Mouse (Mus musculus): Measurements from ENCODE around the gene Armc3. TPM values are rescaled to one million over a fixed set of nuclear protein-coding genes. Genes with fewer than 3 reads are reported as not detected.

Gene Armc3
- polyA plus RNA-seq, 1 experiment from 2014 or later = 0.95 TPM

GRCm38 (mm10) chr2:19319284-19319683, 120.2 kb downstream of the Armc3 start:
- peaks cover 13% of the 10 kb centered on the region; the same call in 1 of the 2 replicates for H3K9me3 ChIP-seq (replicated peaks)
- H3K4me1 ChIP-seq = no peaks in the 10 kb centered on the region
- H3K4me2 ChIP-seq = no peak overlapping the region
- H3K4me3 ChIP-seq (replicated peaks) = no peak overlapping the region
- no peak overlapping the region for H3K9ac ChIP-seq (replicated peaks)
- H3K27ac ChIP-seq (replicated peaks) = no peak overlapping the region
- WGBS = 80% methylated on average over 3 of the region's 3 CpGs
- no peak for ATAC-seq (ENCODE audit: low FRiP score)
- no peaks in the 10 kb centered on the region for H3K27me3 ChIP-seq (replicated peaks)
- H3K36me3 ChIP-seq = no peaks in the 10 kb centered on the region

GRCm38 (mm10) chr2:19322448-19322847, 123.3 kb downstream of the Armc3 start:
- Histone ChIP-seq H3K27me3 (replicated peaks) (no peaks in the 10 kb centered on the region), H3K36me3 (no peaks in the 10 kb centered on the region), H3K9me3 (replicated peaks) (no peaks in the 10 kb centered on the region), H3K4me2 (no peak overlapping the region), H3K27ac (replicated peaks) (no peak overlapping the region), H3K9ac (replicated peaks) (no peak overlapping the region), H3K4me3 (replicated peaks) (no peak overlapping the region), H3K4me1 (no peaks in the 10 kb centered on the region)
- WGBS = 75% methylated on average over 9 of the region's 9 CpGs
- no peak for ATAC-seq (ENCODE audit: low FRiP score)

- WGBS = 91% methylated on average over 1 of the region's 1 CpGs
- ATAC-seq (ENCODE audit: low FRiP score) = no peak
- no peaks in the 10 kb centered on the region for H3K36me3 ChIP-seq
These were observed 127.3 kb downstream of the Armc3 start for GRCm38 (mm10) chr2:19326376-19326775.

GRCm38 (mm10) chr2:19327811-19328210, 128.7 kb downstream of the Armc3 start:
- Histone ChIP-seq H3K27ac (replicated peaks) (no peak overlapping the region), H3K36me3 (no peaks in the 10 kb centered on the region), H3K4me1 (no peaks in the 10 kb centered on the region), H3K4me3 (replicated peaks) (no peak overlapping the region), H3K9ac (replicated peaks) (no peak overlapping the region), H3K27me3 (replicated peaks) (no peaks in the 10 kb centered on the region), H3K4me2 (no peak overlapping the region), H3K9me3 (replicated peaks) (no peaks in the 10 kb centered on the region)
- no peak for ATAC-seq (ENCODE audit: low FRiP score)
- 79% methylated on average over 4 of the region's 4 CpGs for WGBS

More at GRCm38 (mm10) chr2:19326376-19326775, 127.3 kb downstream of the Armc3 start:
- Histone ChIP-seq H3K27me3 (replicated peaks) (no peaks in the 10 kb centered on the region), H3K27ac (replicated peaks) (no peak overlapping the region), H3K4me1 (no peaks in the 10 kb centered on the region), H3K4me3 (replicated peaks) (no peak overlapping the region), H3K4me2 (no peak overlapping the region), H3K9me3 (replicated peaks) (no peaks in the 10 kb centered on the region), H3K9ac (replicated peaks) (no peak overlapping the region)

GRCm38 (mm10) chr2:19343901-19344635, 145.0 kb downstream of the Armc3 start:
- Histone ChIP-seq H3K9ac (replicated peaks) (no peak overlapping the region), H3K4me2 (peak overlapping the region; percentile 47), H3K9me3 (replicated peaks) (no peaks in the 10 kb centered on the region), H3K4me1 (no peaks in the 10 kb centered on the region), H3K27me3 (replicated peaks) (no peaks in the 10 kb centered on the region), H3K4me3 (replicated peaks) (peak overlapping the region; percentile 28; the same call in 1 of the 2 replicates), H3K36me3 (no peaks in the 10 kb centered on the region), H3K27ac (replicated peaks) (no peak overlapping the region)
- ATAC-seq (ENCODE audit: low FRiP score) = peak; percentile 43; the same call in 1 of the 2 replicates
- WGBS = 44% methylated on average over 10 of the region's 10 CpGs

GRCm38 (mm10) chr2:19344636-19345413, 145.7 kb downstream of the Armc3 start:
- no peaks in the 10 kb centered on the region for H3K9me3 ChIP-seq (replicated peaks)
- 0 out of 2 replicates have a peak overlapping the region, but pooled peaks have one; percentile 28 for H3K9ac ChIP-seq (replicated peaks)
- no peaks in the 10 kb centered on the region for H3K36me3 ChIP-seq
- peak overlapping the region; percentile 47 for H3K4me2 ChIP-seq
- H3K27me3 ChIP-seq (replicated peaks) = no peaks in the 10 kb centered on the region
- ATAC-seq (ENCODE audit: low FRiP score) = peak; percentile 93
- WGBS = 29% methylated on average over 20 of the region's 20 CpGs
- H3K4me3 ChIP-seq (replicated peaks) = peak overlapping the region; percentile 28
- H3K4me1 ChIP-seq = no peaks in the 10 kb centered on the region
- no peak overlapping the region for H3K27ac ChIP-seq (replicated peaks)

GRCm38 (mm10) chr2:19345414-19345964, 146.4 kb downstream of the Armc3 start:
- ATAC-seq (ENCODE audit: low FRiP score) = peak; percentile 67
- H3K4me3 ChIP-seq (replicated peaks) = no peak overlapping the region

GRCm38 (mm10) chr2:19348454-19348853, 149.4 kb downstream of the Armc3 start:
- WGBS = 93% methylated on average over 3 of the region's 3 CpGs
- H3K4me3 ChIP-seq (replicated peaks) = no peak overlapping the region
- H3K9me3 ChIP-seq (replicated peaks) = no peaks in the 10 kb centered on the region
- no peaks in the 10 kb centered on the region for H3K27me3 ChIP-seq (replicated peaks)
- H3K27ac ChIP-seq (replicated peaks) = no peak overlapping the region
- no peak overlapping the region for H3K9ac ChIP-seq (replicated peaks)
- no peaks in the 10 kb centered on the region for H3K36me3 ChIP-seq
- H3K4me2 ChIP-seq = no peak overlapping the region
- H3K4me1 ChIP-seq = no peaks in the 10 kb centered on the region
- ATAC-seq (ENCODE audit: low FRiP score) = no peak

More at GRCm38 (mm10) chr2:19345414-19345964, 146.4 kb downstream of the Armc3 start:
- Histone ChIP-seq H3K9ac (replicated peaks) (no peak overlapping the region), H3K27ac (replicated peaks) (no peak overlapping the region), H3K27me3 (replicated peaks) (no peaks in the 10 kb centered on the region), H3K4me2 (peak overlapping the region; percentile 47), H3K4me1 (no peaks in the 10 kb centered on the region), H3K9me3 (replicated peaks) (no peaks in the 10 kb centered on the region), H3K36me3 (no peaks in the 10 kb centered on the region)
- 83% methylated on average over 5 of the region's 5 CpGs for WGBS

- H3K9me3 ChIP-seq (replicated peaks) = no peaks in the 10 kb centered on the region
- H3K27ac ChIP-seq (replicated peaks) = no peak overlapping the region
- 93% methylated on average over 5 of the region's 5 CpGs for WGBS
- ATAC-seq (ENCODE audit: low FRiP score) = no peak
- H3K4me2 ChIP-seq = no peak overlapping the region
- H3K4me1 ChIP-seq = no peaks in the 10 kb centered on the region
- no peaks in the 10 kb centered on the region for H3K36me3 ChIP-seq
- H3K27me3 ChIP-seq (replicated peaks) = no peaks in the 10 kb centered on the region
- H3K9ac ChIP-seq (replicated peaks) = no peak overlapping the region
- no peak overlapping the region for H3K4me3 ChIP-seq (replicated peaks)
These were observed 151.1 kb downstream of the Armc3 start for GRCm38 (mm10) chr2:19350167-19350566.

GRCm38 (mm10) chr2:19351615-19352253, 152.6 kb downstream of the Armc3 start:
- ATAC-seq (ENCODE audit: low FRiP score) = no peak
- Histone ChIP-seq H3K4me3 (replicated peaks) (no peak overlapping the region), H3K36me3 (no peaks in the 10 kb centered on the region), H3K9ac (replicated peaks) (no peak overlapping the region), H3K9me3 (replicated peaks) (no peaks in the 10 kb centered on the region), H3K4me2 (no peak overlapping the region), H3K4me1 (no peaks in the 10 kb centered on the region), H3K27me3 (replicated peaks) (no peaks in the 10 kb centered on the region), H3K27ac (replicated peaks) (no peak overlapping the region)
- 95% methylated on average over 1 of the region's 1 CpGs for WGBS

- Histone ChIP-seq H3K27me3 (replicated peaks) (no peaks in the 10 kb centered on the region), H3K27ac (replicated peaks) (no peak overlapping the region), H3K9me3 (replicated peaks) (no peaks in the 10 kb centered on the region), H3K4me3 (replicated peaks) (no peak overlapping the region), H3K4me2 (no peak overlapping the region), H3K9ac (replicated peaks) (no peak overlapping the region), H3K36me3 (no peaks in the 10 kb centered on the region), H3K4me1 (no peaks in the 10 kb centered on the region)
- ATAC-seq (ENCODE audit: low FRiP score) = no peak
- WGBS = 94% methylated on average over 2 of the region's 2 CpGs
These were observed 154.1 kb downstream of the Armc3 start for GRCm38 (mm10) chr2:19353158-19353557.

All from neural tube, embryonic 15.5 days (tissue).